Mouse (Mus musculus) thymus, postnatal 36 days (tissue): ENCODE measurements around the gene Rsph9.

Experiments
- DNase-seq, 2 experiments: peaks; one replicate each; pipeline ENCODE4 v3.0.0; 2022; ENCODE audit warnings: mixed read lengths in 2 of 2

Gene Rsph9

DNA sequence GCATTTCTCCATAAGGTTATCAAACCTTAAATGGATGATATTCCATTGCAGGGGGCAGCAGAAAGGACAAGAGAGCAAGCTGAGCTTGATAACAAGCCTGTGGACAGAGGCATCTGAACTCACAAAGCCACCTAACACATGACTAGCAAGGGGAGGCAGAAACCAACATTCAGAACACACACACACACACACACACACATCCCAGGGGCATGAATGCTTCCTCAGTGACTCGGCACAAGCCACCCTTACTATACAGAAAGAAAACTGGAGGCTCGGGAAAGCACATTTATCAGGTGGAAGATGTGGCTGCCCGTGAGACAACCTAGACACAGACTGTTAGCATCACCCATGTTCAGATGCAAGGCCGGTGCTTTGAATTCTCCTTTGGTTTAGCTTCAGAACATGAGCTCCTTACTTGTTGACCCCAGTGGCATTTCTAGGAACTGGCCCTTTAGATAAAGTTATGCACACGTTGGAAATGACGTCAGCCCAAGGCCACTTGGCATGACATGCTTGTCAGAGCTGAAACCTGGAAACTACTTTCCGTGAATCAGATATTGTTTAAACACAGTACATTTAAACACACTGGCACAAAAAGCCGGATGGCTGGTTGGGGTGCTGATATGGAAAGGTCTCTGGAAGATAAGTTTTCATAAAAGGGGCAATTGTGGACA lies 5.3 kb downstream of the Rsph9 start:
- DNase-seq = no peak

DNA sequence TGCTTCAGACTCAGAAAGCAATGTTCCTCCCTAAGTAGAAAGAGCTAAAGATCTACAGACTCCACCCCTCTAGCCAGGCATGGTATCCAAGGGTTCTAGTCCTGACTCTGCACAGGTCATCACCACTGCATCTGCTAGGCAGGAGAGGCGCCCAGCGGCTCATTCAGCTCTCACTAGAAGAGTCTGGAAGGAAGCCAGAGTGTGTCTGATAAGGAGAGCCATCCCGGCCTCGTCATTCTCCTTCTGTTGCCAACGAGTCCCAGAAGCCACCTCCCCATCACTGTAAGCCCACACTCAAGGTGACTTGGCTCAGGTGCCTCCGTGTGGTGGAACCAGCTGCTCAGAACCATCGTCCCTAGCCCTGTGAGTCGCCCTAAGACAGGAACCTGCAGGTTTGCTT lies 11.2 kb downstream of the Rsph9 start:
- no peak for DNase-seq

DNA sequence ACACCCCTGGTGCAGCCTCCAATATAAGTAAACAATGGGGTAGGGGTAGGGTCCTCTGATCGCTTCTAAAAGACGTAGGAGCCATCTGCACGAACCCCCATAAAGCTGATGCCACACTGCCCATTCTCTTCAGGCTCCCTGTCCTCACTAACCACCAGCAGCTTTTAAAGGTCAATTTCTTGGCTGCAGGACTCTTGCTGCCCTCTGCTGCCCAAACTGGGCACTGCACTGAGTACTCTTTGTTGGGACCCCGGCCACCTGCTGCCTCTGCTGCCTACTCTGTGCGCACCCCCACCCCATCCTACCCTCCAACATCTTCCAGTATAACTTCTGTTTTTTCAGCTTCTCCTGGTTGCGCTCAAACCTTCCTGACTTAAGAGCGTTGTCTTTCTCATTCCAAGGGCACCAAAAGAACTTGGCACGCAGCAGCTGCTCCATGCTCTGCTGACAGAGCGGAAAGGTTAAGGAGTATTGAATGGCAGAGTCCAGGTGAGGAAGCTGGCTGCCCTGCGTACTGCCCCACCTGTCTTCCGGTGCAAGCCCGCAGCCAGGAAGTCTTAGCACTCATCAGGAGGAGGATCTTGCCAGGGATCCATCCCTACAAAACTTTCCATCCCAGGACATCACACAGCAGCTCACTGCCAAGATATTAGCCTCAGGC lies 11.8 kb downstream of the Rsph9 start:
- peak; percentile 68 to 76 for DNase-seq

DNA sequence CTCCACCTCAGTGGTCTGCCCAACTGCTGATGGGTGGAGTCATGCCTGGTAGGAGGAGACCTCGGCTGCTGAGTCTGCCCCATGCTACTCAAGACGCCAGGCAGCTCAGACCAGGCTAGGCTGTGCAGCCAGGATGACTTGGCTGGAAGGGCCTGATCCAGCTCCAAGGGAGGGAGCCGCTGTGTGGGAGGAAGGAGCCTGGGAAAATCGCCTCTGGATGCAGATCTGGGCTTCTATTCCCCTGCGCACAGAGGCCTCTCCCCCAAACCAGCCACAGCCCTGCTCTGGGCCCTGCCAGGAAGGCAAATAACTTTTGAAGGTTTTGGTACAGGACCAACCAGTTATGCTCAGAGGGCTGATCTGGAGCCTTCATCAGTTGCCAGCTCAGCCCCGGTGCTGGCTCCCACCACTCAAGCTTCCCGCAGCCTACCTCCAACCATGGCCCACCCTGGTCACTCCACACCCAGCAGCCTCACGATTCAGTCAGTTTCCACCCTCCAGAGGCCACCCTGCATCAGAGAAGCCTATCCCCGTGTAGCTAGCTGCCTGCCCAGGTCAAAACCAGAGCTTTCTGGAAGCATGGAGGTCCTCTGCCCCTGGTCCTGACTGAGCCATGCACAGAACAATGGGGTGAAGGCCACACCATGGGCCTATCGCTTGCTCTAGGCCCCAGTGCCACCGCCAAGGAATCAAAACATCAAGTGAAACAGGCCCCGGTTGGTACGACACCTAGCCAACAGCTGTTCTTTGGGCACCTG lies 14.1 kb downstream of the Rsph9 start:
- DNase-seq = no peak

DNA sequence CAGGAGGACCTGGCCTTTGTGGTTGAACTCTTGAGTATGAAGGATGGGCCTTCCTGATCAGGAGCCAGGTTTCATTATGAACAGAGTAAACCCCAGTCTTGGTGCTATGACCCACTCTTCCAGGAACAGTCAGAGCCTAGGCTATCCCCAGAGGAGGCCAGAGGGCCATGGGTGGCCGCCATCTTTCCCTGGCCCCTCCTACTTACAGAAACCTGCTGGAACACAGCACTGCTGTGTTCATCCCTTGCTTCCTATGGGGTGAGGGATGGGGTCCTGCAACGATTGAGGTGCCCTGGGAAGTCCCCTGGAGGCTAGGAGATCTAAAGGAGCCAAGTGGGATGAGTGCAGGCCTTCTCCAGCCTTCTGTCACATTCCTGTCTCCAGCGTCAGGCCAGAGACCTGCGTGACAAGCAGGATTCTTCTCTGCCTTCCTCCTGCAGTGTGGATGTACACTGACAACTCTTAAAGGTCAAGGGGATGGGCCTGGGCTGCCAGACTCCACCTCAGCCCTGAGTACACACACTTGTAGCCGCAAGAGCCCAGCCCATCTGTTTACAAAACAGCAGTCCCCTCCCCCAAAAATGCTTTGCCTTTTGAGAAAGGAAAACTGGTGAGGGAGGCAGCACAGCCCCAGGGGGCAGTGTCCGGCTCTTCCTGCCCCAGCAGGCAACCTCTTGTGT lies 16.1 kb downstream of the Rsph9 start:
- DNase-seq = no peak

DNA sequence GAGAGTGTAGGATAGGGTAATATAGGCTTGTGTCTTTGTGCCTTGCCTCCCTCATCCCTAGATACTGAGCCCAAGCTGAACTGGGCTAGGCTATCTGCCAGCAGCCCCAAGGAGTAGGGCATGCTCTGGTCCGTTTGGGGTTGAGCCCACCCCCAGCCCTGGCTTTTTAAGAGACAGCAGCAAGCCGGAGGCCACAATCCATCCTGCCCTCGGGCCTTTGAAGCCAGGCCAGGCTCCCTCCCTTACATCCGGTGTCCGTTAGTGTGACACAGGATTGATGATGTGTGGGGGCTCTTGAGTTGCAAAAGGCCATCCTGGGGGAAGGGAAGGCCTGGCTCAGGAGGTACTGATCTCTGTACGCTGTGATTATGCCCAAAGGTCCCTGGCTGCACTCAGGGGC lies 17.4 kb downstream of the Rsph9 start:
- DNase-seq = no peak

DNA sequence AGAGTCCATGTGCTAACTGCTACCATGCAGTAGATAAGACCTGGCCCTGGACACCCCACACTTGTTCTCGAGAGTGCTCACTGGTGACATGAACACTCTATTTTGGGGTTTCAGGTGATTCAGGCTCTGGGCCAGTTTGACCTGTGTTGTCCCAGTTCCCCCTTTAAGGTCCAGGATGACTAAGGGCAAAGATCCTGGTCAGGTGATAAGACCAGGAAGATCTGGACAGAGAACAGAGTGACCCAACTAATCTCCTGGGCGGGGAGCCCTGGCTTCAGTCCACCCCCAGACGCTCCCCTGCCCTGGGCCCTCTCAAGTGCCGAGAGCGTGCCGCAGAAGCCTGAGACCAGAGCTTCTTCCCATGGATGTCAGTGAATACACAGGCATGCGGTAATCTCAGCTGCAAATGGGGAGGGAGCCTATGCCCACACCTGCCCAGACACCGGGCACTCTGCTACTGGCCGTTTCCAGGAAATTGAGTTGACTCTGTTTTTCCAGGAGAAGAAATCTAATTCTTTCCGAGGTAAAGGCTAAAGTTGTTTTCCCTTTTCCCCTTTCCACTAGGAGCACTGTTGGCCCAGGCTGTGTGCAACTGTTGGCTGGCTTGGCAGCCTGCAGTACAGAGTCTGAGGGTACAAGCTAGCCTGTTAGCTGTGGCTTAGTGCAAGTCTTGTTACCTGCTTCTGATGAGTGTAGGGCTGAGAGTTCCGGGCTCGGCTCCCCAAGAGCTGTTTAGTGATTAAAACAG lies 19.9 kb downstream of the Rsph9 start:
- no peak for DNase-seq

DNA sequence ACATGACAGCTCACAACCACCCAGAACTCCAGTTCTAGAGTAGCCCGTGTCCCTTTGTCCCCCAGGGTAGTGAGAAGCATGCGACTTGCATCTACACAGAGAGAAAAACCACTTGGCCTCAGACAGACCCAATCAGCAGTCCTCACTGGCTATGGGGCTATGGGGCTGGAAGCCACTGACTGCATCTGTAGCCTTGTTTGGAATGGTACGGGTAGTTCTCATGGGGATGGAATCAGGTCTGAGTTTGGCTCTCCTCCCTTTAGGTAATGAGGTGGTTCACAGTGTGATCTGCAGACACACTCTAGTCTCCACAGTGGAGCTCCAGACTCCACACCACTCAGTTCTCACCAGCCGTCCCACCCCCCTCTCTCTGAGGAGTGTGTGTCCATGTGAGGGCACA lies 20.7 kb downstream of the Rsph9 start:
- no peak for DNase-seq

DNA sequence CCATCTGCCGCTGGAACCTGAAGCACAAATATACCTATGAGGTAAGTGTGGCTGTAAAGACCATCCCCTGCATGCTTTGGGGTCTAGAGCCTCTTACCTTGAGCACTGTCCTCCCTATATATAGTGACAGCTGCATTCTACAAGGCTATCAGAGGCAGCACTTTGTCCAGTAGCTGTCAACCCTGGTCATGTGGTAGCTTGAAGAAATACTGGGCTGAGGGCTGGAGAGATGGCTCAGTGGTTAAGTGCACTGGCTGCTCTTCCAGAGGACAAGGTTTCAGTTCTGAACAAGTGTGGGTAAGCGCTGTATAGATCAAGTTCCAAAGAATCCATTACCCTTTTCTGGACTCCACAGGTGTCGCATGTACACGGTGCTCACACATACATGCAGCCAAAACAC lies 21.2 kb downstream of the Rsph9 start:
- DNase-seq = no peak

DNA sequence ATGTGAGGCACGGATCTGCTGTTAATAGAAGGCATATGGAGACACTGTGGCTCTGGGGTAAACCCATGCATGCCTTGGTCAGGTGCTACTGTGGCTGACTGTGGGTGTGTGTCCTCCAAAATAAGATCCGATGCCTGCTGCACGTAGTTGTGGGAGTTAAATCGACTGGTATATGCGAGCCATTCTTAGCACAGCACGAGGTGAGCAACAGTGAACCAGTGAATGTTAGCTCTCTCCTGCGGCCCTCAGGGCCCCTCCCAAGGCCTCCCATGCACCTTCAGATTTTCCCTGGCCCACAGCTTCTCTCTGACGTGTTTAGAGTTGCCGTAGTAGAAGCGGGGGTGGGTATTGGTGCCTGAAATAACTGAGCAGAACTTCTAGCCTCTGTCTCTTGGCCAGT lies 24.4 kb downstream of the Rsph9 start:
- DNase-seq = no peak

DNA sequence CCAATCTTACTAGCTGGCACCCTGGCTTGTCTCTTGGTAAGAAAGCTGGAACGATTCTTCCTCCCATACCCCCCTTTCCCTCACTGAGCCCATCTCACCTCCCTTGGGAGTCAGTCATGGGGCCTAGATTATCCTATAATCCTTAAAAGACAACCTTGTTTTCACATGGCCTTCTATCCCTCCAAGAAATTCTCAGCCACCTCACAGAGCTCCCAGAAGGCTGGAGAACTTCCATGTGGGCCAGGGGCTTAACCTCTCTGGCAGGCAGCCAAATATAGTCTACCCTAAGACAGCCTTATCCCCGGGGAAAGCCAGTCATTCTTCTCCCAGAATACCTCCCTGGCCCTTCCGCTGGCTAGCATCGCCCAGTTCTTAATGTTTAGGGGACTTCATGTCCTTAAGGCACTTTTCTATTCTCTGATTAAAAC lies 25.6 kb downstream of the Rsph9 start:
- DNase-seq = no peak

DNA sequence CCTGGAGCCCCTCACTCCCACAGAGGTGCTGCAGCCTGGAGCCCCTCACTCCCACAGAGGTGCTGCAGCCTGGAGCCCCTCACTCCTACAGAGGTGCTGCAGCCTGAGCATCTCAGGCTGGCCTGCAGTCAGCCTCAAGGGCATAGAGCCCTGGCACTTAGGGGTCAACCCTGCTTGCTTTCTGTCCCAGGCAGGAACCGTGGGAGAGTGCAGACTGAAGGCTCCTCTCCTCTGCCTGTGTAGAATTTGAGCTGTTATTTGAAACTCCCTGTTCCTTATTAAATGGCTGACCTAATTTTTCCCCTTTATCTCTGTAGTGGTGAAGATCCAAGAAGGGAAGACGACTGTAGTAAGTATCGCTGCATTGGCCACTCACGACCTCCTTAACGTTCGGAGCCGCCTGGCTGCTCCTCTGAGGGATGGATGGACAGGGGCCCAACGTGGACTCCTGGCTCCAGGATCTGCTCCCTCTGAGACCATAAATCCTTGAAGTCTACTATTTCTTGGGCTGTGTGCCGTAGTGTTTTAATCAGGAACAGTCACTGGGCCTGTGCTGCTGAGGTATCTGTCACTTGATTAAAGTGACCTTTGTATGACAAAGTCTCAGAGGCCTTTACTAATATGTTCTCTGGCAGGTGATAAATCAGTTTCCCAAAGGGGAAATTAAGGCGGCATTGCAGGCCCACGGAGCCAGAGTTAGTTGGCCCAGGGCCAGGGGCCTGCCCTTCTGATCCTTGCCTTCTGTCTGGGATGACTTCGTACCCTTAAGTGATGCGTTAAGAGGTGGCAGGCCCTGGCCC lies 26.2 kb downstream of the Rsph9 start:
- DNase-seq = no peak

DNA sequence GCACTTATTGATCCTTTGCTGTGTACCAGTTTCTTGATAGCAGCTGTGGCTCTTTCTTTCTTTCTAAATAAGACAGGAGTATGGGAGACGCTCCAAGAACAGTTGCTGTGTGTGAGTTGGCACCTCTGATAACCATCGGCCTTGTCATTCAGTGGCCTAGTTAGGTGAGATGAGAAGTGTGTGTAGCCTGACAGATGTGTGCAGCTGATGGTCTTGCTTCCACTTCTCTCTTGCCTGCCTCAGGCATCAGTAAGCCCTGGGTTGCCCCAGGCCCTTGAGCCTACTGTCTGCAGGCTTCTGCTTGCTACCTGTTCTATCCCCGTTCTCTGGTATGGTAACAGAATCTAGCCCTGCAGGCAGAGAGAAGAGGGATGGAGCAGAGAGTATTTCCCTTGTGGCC lies 27.1 kb downstream of the Rsph9 start:
- DNase-seq = no peak

DNA sequence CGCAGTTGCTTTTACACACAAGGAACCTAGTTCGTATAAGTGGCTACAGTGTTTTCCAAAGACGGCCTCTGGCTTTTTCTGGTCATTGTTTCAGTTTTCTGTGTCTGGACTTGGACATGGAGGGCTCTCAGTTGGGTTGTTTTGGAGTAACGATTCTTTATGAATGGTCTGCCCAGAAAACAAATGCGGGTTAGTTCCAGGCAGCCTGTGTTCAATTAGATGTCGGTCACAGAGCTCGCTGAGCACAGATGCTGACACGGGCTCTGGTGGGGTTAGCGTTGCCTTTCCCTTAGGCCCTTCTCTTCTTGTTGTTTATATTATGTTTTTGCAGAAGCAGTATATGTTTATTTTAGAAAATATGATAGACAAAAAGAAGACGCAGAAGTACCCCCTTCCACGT lies 27.9 kb downstream of the Rsph9 start:
- no peak for DNase-seq

DNA sequence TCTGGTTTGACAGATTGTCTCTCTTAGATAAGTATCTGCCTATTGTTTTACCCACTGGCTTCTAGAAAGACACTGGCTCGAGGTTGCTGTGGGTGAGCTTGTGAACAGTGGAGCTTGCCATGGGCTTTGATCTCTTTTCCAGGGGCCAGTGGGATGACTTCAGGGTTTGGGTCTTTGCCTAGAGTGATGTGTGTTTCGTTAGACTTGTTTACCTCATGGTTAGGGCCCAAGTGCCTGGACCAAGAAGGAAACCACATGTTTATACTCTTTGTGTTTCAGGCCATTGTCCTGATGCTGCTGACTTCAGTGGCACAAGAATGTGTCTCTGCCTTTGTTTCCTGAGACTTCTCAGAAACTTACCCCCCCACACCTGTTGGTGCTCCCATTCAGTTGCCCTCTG lies 28.5 kb downstream of the Rsph9 start:
- DNase-seq = no peak

DNA sequence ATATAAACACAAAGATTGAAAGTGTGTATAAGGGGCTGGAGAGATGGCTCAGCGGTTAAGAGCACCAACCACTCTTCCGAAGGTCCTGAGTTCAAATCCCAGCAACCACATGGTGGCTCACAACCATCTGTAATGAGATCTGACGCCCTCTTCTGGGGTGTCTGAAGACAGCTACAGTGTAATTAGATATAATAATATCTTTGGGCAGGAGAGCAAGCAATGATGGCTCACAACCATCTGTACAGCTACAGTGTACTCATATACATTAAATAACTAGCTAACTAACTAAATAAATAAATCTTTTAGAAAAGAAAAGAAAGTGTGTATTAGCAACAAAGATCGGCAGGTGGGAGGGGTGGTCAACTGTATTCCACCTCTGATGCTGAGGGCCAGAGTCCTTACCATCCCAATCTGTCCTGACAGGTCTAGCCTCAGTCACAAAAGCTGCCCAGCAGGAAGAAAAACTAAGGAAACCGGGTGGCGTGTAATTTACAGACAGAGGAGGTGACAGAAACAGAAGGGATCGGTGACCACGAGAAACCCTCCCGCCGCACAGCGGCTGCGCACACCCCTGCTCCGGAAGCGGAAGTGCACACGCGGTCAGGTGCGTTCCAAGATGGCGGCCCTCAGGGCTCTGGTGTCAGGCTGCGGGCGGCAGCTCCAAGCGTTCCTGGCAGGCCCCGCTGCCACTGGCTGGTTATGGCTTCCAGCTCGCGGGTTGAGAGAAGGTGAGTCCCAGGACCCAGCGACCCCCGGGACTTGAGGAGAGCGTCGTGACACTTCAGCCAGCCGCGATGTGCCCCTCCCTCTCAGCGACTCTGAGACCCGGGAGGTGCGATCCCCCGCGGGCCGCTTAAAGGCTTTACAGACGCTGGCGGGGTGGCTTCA lies 33.4 kb downstream of the Rsph9 start, which contains the start of gene Mrps18a:
Mrps18a (plus strand) TSS at position 585 of the 888 bp plus-strand sequence.
- peak; percentile 78 to 81 for DNase-seq

DNA sequence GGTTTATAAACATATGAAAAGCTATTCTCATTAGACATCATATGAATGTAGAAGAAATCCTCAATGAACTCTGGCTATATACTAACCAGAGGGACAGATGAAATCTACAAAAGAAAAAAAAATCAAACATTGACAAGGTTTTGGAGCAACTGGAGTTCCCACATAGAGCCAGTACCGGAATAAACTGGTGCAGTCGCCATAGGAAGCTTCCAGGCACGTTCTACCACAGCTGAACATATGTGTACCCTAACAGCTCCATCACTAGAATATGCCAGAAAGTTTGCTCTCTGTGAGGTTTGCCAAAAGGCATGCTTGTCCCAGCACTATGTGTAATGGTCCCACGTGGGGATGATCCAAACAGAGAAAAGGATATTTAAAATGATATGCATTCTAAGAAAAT lies 35.7 kb downstream of the Rsph9 start:
- DNase-seq = no peak

DNA sequence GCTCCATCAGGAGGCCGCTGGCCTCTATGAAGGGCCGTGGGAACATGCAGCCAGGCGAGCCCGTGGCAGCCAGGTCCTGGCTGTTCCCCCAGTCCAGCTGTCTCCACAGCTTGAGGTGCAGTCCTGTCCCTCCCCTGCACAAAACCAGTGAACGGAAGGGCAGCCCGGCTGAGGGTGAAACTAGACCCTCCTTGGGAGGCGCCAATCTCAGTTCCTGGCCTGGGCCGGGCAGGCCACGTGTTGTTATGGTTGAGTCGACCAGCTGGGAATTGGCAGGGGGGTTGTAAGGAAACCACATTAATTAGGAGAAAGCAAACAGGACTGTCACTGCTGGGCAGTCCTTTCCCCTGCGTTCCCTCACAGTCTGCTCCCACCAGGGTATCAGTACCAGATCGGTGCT lies 39.5 kb downstream of the Rsph9 start:
- DNase-seq = no peak

DNA sequence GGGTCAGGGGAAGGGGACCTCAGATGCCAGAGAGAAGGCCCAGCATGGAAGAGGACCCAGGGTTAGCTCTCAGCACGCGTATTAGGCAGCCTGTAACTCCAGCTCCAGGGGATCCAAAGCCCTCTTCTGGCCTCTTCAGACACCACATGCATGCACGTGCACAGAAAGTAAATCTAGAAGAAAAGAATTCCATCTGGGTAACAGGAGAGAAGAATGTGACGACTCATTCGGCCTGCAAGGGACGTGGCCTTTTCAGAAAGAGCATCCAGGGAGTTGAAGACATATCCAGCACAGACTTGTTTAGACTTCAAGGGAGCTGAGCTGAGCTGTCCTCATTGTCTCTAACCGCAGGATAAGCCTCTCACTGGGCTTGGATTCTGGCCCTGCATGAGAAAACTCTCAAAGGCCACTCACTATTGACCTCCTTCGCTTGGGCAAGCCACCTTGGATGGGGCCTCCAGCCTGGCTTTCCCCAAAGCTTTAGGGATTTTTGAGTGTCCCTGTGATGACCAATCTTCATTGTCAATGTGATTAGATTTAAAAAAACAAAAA lies 41.3 kb downstream of the Rsph9 start:
- no peak for DNase-seq

DNA sequence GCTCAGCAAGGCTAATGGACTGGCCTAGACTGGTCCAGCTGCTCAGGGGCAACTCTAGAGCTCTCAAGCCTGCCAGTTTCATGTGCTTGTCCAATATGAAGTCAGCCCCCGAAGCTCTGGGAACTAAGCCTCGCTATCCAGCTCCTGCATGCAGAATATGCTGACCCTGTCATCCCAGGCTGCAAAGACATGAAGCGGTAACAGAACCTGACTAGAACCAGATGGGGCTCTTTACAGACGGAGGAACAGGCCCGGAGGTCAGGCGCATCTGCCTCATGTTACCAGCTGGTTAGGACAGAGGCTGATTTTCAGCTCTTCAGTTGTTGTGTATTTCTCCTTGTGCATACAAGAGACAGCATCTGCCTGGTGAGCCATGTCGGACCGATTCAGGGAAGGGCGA lies 42.1 kb downstream of the Rsph9 start:
- DNase-seq = no peak
